Mouse (Mus musculus): ENCODE results near the gene 2210408I21Rik.

The 2210408I21Rik gene

DNA sequence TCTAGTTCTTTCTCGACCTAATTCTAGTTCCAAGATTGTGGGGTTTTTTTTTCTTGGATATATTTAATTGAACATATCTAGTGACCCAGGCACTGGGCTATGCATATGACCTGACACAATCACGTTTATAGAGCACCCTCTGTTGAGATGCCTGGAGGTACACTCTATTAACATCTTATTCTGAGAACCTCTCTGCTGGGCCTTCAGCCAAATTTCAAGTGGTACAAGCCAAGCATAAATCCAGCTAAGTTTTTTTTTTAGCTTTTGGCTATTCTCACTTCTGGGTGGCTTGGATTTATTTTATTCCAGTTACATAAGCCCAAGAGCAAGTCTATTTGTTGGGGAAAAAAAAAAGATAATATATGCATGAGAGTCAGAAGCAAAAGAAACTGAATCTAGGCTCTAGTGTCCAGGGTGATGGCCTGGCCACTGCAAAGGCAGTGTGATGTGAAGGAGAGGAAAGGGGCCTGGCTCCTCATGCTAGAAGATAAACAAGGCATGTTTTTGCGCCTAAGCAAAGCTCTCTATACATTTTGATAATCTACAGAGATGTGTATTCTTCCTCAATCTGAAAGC is 139.9 kb downstream of the 2210408I21Rik start:
- DNase-seq (ENCODE audit: low spot score in 2 of 2), result no peak

DNA sequence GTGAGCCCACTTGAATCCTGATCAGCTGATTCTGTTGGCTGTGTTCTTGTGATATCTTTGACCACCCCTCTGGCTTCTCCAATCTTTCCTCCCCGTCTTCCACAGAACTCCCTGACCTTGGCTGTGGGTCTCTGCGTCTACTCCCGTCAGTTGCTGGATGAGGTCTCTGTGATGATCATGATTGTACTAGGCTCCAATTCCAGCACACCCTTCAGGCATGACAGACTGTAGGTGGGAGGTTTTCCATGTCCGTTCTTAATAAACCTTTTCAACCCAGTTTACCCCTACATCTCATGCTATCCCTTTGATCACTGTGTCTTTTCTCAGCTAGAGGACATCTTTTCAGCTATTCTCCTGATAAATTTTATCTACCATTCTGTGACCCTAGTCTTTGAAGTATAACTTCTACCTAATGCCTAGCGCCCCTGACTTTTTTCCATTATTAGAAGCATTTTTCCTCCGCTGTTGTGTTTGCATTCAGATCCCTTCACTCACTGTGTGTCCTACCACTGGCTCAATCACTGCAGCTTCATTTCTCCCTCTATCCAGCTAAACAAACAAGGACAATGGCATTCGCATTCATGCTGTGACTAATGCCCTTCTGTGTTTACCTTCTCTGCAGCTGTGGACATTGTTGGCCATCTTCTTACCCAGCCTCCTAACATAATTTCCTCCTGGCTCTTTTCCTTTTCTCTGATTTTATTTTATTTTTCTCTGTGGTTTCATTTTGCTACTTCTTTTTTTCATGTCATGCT is 143.5 kb downstream of the 2210408I21Rik start:
- no peak for DNase-seq (ENCODE audit: low spot score in 2 of 2)

DNA sequence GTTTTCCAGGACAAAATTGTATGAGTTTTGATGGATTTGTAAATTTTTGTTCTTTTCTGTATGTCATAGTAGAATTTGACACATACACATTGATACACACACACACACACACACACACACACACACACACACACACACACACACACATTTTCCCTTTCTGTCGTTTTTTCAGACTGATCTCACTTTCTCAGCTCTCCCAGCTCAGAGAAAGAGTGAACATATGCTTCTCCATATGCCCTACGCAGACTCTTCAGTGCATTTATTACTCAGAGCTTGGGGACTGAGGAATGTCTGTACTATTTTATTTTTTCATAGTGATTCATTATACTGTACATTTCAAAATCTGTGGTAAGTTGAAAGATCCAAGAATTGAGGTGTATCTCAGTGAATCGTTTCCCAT is 160.2 kb downstream of the 2210408I21Rik start:
- DNase-seq (ENCODE audit: low spot score in 2 of 2), result no peak

DNA sequence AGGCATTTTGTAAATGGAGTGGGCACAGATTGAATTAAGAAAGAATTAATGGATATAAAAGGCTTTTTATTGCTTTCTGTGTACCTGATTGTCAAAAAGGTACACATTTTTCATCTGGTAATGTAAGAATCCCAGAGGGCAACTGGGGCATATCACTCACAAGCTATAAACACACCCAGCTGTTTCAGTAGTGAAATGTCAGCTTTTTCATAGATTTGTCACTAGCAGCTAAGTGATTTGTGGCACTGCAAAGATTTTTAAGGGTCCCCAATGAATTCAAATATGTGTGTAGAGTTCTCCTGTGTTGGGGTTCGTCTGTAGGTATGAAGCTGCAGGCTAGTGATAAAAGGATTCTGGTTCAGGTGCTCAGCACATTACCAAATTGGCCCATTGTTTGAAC is 188.8 kb downstream of the 2210408I21Rik start:
- DNase-seq (ENCODE audit: low spot score in 2 of 2), result no peak

DNA sequence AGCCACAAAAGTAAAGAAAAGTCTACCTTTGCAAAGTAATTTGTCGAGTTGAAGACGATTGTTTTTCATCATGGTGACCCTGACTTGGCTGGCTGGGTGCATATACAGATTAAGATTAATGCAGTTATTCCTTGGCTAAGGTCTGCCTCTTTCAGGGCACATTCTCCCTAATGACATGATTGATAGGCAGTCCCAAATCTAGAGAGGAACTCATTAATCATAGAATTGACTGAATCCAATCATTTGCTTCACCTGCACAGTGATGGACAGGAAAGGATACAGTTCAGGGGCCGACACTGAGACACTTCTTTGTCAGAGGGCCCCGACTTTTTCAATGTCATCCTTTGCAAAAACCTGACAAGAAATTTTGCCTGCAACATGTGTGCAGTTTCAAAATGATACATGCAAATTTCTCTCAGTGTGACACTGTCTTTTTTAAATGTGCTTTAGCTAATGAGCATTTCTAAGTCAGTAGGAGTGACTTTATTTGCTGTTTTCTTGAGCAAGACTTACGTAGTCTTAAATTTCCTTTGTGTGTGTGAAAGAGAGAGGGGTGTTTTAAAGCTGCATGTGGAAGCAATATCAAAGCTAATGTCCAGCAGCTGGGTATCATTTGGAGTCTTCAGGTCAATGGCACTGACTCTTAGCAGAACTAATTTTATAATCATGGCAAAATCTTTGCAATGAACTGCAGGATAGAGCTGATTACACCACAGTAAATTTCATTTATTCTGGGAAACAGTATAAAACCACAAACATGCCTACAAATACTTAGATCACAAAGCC is 191.0 kb downstream of the 2210408I21Rik start:
- DNase-seq (ENCODE audit: low spot score in 2 of 2), result no peak

DNA sequence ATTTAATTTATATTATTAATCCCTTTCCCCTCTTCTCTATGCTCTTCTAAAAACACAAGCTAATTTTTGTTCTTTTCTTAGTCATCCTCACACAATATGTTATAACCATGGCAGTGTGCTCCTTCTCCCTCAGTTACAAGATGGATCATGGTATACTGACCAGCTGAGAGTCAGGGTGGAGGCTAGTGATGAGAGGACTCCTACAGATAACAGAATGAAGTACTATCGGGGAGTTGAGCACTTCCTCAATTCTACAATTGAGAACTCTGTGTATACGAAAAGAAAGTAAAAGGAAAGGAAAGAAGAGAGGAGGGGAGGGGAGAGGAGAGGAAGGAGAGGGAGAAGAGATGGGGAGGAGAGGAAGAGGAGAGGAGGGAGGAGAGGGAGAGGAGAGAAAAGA is 206.8 kb downstream of the 2210408I21Rik start:
- DNase-seq (ENCODE audit: low spot score in 2 of 2), result no peak

DNA sequence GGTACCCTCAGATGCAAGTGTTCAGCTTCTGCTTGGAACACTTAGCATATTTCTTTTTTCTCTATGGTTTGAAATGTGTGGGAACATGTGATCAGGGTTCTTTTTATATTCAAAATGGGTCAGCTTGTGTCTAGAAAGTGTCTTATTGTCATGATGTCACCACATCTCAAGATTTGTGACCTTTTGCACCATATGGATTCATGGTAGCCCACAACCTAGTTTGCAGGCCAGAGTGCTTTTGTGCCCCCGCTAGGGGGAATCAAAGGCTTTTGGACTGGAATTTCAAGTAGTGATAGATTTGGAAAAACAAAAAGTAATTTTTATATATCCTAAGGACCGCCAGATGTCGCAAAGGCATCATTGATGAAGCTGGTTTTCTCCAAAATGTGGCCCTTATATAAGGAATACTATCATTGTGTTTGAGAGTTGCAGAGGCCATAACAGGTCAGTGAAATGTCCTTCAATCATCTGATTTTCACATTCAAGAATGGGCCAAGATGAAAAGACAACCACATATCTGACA is 250.2 kb downstream of the 2210408I21Rik start:
- no peak for DNase-seq (ENCODE audit: low spot score in 2 of 2)

DNA sequence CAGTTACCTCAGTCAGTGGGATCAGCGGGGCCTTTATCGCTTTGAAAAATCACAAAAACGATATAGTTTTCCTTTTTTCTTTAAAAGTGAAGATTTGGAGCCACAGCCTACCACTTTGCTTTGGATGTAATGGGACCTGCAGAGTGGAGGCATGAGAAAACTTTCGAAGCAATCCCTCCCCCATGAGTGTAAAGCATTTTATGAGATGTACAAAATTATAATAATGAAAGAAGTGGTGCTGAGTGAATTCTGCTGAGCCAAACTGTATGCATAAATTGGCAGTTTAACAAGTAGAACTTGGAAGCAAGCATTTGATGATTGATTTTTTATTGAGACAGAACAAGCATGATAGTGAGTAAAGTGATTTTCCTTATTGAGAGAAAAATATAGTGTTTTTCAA is 250.7 kb downstream of the 2210408I21Rik start:
- DNase-seq (ENCODE audit: low spot score in 2 of 2), result no peak

DNA sequence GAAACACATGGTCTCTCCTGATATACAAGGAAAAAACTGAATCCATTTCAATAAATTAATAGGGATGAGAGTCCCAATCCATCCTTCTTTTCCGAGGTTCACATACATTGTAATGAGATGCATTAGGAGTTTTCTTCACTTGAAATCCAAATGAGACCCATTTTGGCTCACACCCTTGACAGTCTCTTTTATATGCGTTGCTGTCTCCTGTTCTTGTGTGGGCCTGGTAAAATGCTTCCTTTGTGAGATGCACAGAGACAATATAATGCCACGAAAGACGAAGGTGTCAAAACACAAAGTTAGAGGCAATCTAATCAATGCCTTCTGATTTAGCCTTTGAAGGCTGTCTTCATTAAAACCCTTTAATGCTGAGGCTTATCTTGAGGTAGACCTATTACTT is 252.8 kb downstream of the 2210408I21Rik start:
- DNase-seq (ENCODE audit: low spot score in 2 of 2), result no peak

DNA sequence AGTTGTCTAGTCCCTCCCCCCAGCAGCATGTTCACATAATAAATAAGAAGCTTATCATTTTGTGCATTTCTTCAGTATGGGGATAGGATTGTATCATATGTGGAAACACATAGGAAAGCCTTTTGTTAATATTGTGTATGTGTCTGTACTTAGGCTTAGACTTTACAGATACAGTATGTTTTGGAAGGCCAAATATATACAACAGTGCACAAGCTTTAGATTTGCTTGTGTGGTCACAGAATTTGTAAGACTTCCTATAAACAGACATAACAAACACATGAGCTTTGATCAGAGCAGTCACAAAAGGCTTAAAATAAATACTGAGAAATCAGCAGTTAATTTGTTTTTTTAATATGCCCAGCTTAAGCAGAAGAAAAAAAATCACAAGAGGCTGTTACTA is 253.9 kb downstream of the 2210408I21Rik start:
- no peak for DNase-seq (ENCODE audit: low spot score in 2 of 2)

DNA sequence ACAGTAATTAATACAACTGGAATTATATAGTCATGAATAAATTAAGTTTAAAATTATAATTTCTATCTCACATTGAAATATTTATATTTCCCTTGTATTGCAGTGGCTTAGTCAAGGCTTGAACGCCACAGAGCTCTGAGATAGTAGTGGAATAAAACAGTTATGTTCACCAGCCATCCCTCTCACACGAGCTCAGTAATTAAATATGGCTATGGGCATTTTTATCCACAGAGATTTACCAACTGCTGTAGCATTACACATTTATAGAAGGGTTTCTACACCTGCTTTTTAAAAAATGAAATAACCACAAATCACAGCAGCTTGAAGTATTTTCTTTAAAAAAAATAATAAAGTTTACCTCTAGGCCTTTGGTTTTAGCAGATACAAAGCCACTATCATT is 261.0 kb downstream of the 2210408I21Rik start:
- DNase-seq (ENCODE audit: low spot score in 2 of 2), result no peak

DNA sequence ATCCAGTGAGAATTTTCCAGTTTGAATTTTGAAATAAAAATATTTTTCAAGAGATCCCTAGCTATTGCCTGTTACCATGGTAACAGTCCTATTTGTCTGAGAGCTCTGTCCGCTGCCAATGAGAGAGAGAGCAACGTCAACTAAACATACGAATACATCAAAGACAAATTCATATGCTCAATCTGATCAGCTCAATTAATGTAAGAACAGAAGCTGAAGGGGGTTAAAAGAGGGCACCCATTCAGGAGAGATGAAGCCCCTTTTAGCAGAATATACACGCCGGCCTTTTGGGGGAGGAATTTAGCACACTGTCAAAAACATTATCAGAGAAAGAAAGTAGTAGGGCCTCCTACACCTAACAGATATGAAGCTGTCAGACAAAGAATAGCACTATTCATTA is 261.6 kb downstream of the 2210408I21Rik start:
- DNase-seq (ENCODE audit: low spot score in 2 of 2), result no peak

DNA sequence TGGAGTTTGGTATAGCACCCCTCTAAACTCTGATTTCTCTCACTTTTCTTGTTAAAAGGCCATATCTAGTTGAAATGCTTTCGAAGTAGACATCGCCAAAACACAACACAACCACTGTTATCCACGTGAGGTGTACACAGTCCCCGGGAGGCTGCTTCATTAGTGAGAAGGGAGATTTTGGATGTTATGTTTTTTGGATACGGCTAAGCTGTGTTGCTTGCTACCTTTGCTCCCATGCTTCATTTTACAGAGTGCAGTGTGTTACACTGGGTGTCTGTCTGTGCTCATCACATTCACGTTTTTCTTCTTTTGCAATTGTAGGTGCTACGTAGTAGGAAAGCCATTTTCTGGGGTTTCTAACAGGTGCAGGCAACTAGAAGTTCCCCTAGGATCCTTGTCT is 262.3 kb downstream of the 2210408I21Rik start:
- no peak for DNase-seq (ENCODE audit: low spot score in 2 of 2)

DNA sequence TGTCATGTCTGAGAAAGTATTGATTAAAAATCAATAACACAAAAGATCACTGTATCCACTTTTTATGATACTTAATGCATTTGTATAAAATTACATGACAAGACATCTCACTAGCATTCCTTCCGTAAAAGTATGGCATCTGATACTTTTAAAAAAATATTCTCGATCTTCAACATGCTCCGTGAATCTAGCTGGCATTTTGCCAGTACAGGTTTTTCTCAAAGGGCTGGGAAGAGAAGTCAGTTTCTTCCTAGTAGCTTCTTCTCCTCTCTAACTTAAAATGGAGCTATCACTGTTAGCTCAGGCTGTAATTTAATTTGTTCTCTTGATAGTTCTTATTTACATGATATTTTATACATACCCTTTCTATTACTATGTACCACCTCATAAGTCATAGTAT is 263.1 kb downstream of the 2210408I21Rik start:
- DNase-seq (ENCODE audit: low spot score in 2 of 2), result no peak

DNA sequence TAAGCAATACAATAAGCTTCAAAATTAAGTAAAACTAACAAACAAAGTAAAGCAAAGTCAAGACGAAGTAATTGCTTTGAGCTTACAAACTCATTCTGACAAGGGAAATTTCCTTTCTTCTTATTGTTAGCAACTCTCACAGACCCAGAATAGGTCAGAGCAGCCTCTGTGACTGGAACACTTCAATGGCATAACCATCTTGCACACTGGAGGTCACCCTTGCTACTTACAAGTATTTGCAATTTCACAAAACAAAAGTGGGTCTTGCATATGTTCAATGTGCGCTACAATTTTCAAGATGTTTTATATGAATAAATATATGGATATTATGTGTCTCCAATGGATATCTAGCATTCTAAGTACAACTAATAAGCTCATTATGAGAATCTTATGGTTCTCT is 265.4 kb downstream of the 2210408I21Rik start:
- no peak for DNase-seq (ENCODE audit: low spot score in 2 of 2)

DNA sequence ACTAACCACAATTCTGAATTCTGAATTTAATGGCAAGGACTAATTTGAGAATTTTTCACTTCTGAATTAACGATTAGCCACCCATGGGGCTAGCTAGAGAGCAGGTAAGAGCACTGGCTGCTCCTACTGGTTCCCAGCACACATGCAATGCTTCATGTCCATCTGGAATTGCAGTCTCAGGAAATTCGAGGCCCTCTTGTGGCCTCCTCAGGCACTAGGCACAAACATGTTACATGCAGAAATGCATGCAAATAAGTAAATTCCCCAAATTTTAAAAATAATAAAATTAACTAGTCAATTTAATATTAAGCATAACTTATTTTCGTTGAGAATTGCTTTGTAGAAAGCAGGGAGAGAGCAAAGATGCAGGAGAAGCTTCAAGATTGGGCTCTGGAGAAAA is 273.2 kb downstream of the 2210408I21Rik start:
- DNase-seq (ENCODE audit: low spot score in 2 of 2), result no peak

DNA sequence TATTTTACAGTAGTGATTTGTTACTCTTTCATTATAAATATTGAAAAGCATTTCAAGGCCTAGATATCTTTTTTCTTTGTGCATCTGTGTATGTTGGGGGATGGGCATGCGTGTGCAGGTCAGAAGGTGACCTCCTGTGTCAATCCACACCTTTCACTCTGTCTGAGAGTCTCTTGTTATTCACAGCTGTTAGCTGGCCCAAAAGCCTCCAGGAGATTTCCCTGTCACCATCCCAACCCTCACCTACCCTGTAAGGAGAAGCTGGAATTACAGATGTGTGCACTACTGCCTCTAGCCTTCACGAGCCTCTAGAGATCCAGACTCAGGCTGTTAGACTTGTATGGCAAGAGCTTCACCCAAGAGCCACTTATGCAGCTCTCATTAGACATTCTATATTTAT is 274.5 kb downstream of the 2210408I21Rik start:
- no peak for DNase-seq (ENCODE audit: low spot score in 2 of 2)

DNA sequence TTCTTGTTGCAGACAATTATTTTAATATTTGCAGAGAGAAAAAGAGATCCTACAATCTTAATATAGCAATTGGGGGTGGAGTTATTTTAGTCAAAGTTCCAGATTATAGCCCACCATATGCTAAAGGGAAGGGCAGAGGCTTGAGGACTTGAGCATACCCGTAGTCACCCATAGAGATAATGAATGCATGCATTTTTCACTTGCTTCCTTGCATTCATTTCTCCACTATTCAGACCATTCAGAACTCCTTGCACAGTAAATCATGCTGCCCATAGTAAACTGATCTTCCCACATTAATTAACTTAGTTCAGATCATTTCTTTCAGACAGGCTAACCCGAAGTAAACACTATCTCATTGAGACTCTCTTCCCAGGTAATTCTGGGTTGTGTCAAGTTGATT is 277.5 kb downstream of the 2210408I21Rik start:
- DNase-seq (ENCODE audit: low spot score in 2 of 2), result no peak

DNA sequence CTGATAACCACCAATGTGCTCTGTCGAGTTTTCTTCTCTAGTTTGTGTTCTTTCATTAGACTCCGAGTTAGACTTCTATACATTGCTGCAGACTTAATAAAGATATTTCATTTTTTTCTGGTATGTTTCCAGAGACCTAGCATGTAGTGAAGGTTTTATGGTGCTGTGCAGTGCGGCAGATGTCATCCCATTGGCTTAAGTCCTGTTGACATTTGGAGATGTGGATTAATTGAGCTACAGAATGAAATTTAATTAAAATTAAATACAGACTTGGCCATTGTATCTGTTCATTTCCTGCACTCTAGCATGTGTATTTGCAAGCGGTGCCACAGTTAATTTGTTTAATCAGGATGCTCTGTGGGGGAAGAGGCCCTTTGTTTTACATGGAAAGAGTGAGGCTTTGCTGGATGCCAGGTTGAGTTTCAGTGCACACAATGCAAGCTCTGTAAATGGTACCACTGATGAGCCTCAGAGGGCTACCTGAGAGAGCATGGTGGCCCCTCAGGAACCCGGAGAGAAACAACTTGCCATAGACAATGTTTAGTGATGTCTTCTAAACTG is 314.7 kb downstream of the 2210408I21Rik start:
- DNase-seq (ENCODE audit: low spot score in 2 of 2), result no peak

DNA sequence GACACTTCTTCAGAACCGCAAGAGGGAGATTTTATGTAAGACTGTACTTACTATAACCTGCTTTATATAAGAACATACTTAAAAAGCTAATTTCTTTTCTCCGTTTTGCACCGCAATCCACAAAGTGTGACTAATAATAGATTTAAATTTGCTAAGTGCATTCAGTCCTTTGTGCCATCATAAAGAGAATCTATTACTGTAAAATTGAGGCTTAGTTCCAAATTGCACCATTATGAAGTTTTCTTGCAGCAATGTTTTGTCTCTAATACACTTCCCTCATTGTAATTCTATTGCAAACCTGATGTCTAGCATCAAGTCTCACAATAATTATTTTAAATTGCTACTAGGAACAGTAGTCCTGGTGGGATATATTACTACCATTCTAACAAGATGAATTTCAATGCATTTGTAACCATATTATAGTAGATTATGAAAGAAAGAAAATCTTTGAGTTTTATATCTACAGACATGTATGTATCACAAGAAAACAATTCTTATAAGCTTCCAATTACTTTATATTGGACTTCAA is 334.8 kb downstream of the 2210408I21Rik start:
- no peak for DNase-seq (ENCODE audit: low spot score in 2 of 2)

DNA sequence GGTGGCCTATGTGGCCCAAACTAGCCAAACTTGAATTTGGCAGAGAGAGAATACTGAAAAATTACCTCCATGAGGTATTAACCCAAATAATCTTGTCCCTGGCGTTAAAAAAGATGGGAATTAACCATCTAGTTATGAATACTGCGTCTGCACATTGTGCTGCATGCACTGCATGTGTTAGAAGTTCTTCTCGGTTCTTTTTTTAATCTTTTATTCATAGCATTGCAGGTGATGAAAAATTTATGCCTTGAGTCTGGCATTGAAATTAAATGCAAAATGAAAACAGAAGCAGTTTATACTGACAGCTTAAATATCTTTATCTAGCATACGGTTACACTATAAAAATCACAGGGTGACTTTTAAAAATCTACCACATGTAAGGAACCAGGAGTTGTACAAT is 341.1 kb downstream of the 2210408I21Rik start:
- DNase-seq (ENCODE audit: low spot score in 2 of 2), result no peak

DNA sequence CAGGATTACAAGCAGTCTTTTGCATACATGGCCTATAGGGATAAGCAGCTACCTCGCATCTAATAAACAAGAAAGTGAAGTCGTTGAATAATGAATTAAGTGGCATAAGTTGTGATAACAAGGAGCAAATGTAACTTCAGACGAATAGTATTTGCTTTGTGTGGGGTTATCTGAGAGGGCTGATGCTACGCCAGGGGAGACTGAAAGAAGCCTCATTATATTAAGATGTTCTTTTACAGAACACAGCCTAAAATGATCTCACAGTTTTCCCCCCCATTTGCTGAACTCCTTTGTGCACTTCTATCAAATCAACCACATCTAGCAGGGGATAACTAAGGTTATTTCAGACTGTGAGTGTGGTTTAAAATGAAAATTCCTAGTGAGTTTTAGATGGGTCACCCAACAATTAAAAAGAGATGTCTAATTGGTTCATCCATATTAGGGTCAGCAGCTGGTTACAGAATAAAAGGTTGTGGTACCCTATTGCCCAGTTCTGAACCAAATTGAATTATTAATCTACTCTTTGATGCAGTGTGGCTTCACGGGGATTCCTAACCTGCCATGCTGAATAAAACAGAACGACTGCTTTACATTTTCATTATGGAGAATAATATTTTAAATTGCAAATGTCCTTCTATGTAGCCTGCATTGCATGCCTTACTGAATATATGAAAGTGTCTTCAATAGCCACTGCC is 343.2 kb downstream of the 2210408I21Rik start:
- DNase-seq (ENCODE audit: low spot score in 2 of 2), result no peak
